Mouse (Mus musculus) kidney, adult 10 weeks (tissue): Measurements from ENCODE around the gene Arrdc3. TPM values are rescaled to one million over a fixed set of nuclear protein-coding genes. Genes with fewer than 3 reads are reported as not detected.

Experiments
- polyA plus RNA-seq: library from polyadenylated mRNA; stranded (reverse); fragments of 350-450 nt; fragmentation: Illumina TruSeq; extraction: RNeasy Lipid Tissue Mini Kit (QIAGEN cat#74804); gene quantifications from one replicate; pipeline ENCODE4 v1.2.3, GENCODE M21; 2014; ENCODE audit warnings: low read depth, low replicate concordance

Arrdc3 gene
- 217 TPM for polyA plus RNA-seq

DNA sequence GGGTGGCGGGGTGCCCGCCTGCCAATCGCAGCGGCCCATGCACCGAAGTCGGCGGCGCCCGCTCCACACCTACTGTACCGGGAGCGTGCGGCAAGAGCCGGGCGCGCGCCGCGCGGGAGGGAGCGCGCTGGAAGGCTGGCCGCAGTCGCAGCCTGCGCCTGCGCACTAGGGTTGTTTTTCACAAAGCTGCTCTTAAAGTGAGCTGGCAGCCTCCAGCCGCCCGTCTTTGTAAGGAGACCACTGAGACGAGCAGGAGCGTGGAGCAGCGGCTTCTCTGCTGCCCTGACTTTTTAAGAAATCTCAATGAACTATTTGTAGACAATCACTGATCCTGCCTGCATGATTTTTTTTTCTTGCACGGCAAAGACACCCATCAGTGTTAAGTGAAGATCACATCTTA is at the start of gene Arrdc3:
Gene Arrdc3 (plus strand): TSS at position 195 of the 400 bp plus-strand sequence.

